Mouse (Mus musculus) c-Kit-positive CD71-positive TER-119-negative erythroid progenitor cells, embryonic 14.5 days (primary cell): Measurements from ENCODE around the gene Fbxo40.

Experiments used
- DNase-seq: peaks from one replicate; pipeline ENCODE4 v3.0.0-alpha.2; 2013; ENCODE audit warnings: low read depth

The Fbxo40 gene

GRCm38 (mm10) chr16:36921067-36921613 lies 69.1 kb downstream of the Fbxo40 start:
- no peak for DNase-seq

- DNase-seq = no peak
These were observed 69.9 kb downstream of the Fbxo40 start for GRCm38 (mm10) chr16:36920410-36920809.

DNA sequence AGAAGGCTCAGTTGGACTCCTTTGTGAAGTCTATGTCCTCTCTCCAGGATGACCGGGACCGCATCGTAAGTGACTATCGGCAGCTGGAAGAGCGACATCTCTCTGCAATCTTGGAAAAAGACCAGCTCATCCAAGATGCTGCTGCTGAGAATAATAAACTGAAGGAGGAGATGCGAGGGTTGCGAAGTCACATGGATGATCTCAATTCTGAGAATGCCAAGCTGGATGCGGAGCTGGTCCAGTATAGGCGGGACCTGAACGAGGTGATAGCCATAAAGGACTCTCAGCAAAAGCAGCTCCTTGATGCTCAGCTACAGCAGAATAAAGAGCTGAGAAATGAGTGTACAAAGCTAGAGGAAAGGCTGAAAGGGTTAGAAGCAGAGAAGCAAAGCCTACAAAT lies 71.8 kb downstream of the Fbxo40 start:
- no peak for DNase-seq

- no peak for DNase-seq
These were observed 76.1 kb downstream of the Fbxo40 start for GRCm38 (mm10) chr16:36914195-36914594.
